Mouse (Mus musculus) heart, postnatal 0 days (tissue): ENCODE data around the gene Tra2a.

Experiments used
- CTCF ChIP-seq: IDR thresholded peaks from 2 replicates; pipeline ENCODE4 v1.5.1; 2016; ENCODE audit warnings: antibody characterized with exemption, control low read depth, low read depth
- EP300 ChIP-seq: IDR thresholded peaks from 2 replicates; pipeline ENCODE4 v1.6.1; 2016; ENCODE audit warnings: antibody characterized with exemption, low read depth

- TF ChIP-seq CTCF (no peak), EP300 (no peak)
These were observed 11.5 kb upstream of the Tra2a start for GRCm38 (mm10) chr6:49275296-49275695.
